Mouse (Mus musculus) layer of hippocampus, postnatal 25 days (tissue): ENCODE results near the gene Itsn1. TPM values are rescaled to one million over a fixed set of nuclear protein-coding genes. Genes with fewer than 3 reads are reported as not detected.

Experiments
- DNase-seq, 2 experiments: peaks; one replicate each; pipeline ENCODE4 v3.0.0; 2022; ENCODE audit warnings: mixed read lengths in 2 of 2, low spot score in 1 of 2; ENCODE audit errors: extremely low spot score in 1 of 2
- total RNA-seq, 2 experiments: library from RNA; stranded (reverse); gene quantifications; 2 replicates each; pipeline ENCODE4 v1.2.3; 2021

The Itsn1 gene
- total RNA-seq, 2 experiments from 2014 or later = 137 to 156 TPM

- no peak for DNase-seq
Observed at GRCm38 (mm10) chr16:91765121-91765815, 36.2 kb downstream of the Itsn1 start.

GRCm38 (mm10) chr16:91765816-91766210 is 36.7 kb downstream of the Itsn1 start:
- no peak for DNase-seq

- no peak for DNase-seq
Observed at GRCm38 (mm10) chr16:91767165-91767701, 38.2 kb downstream of the Itsn1 start.

- no peak for DNase-seq
Observed at GRCm38 (mm10) chr16:91768586-91768985, 39.5 kb downstream of the Itsn1 start.

- DNase-seq = no peak
Observed at GRCm38 (mm10) chr16:91769911-91770310, 40.8 kb downstream of the Itsn1 start.

GRCm38 (mm10) chr16:91770662-91771061 is 41.6 kb downstream of the Itsn1 start:
- no peak for DNase-seq

GRCm38 (mm10) chr16:91771334-91771733 is 42.3 kb downstream of the Itsn1 start:
- no peak for DNase-seq

- DNase-seq = no peak
Observed at GRCm38 (mm10) chr16:91772586-91772985, 43.5 kb downstream of the Itsn1 start.

- DNase-seq = no peak
Observed at GRCm38 (mm10) chr16:91779576-91779975, 50.5 kb downstream of the Itsn1 start.

GRCm38 (mm10) chr16:91780151-91780550 is 51.1 kb downstream of the Itsn1 start:
- no peak for DNase-seq

- DNase-seq = no peak
Observed at GRCm38 (mm10) chr16:91780826-91781225, 51.7 kb downstream of the Itsn1 start.

GRCm38 (mm10) chr16:91783191-91783590 is 54.1 kb downstream of the Itsn1 start:
- DNase-seq = no peak

- DNase-seq = no peak
Observed at GRCm38 (mm10) chr16:91784298-91784697, 55.2 kb downstream of the Itsn1 start.

- DNase-seq = peak in 1 of 2 experiments; percentile 44
Observed at GRCm38 (mm10) chr16:91786425-91786824, 57.3 kb downstream of the Itsn1 start.

- no peak for DNase-seq
Observed at GRCm38 (mm10) chr16:91789728-91790127, 60.6 kb downstream of the Itsn1 start.

- no peak for DNase-seq
Observed at GRCm38 (mm10) chr16:91792477-91793196, 63.6 kb downstream of the Itsn1 start.

- no peak for DNase-seq
Observed at GRCm38 (mm10) chr16:91793507-91794278, 64.6 kb downstream of the Itsn1 start.

GRCm38 (mm10) chr16:91794306-91794705 is 65.2 kb downstream of the Itsn1 start:
- DNase-seq = no peak

- DNase-seq = no peak
Observed at GRCm38 (mm10) chr16:91795044-91795443, 66.0 kb downstream of the Itsn1 start.

GRCm38 (mm10) chr16:91795606-91796005 is 66.5 kb downstream of the Itsn1 start:
- DNase-seq = no peak

GRCm38 (mm10) chr16:91801426-91801825 is 72.3 kb downstream of the Itsn1 start:
- DNase-seq = no peak
